Mouse (Mus musculus) thymus, postnatal 25 days (tissue): ENCODE results near the gene Isl2.

Experiments
- DNase-seq: peaks from one replicate; pipeline ENCODE4 v3.0.0; 2022

Isl2 gene

DNA sequence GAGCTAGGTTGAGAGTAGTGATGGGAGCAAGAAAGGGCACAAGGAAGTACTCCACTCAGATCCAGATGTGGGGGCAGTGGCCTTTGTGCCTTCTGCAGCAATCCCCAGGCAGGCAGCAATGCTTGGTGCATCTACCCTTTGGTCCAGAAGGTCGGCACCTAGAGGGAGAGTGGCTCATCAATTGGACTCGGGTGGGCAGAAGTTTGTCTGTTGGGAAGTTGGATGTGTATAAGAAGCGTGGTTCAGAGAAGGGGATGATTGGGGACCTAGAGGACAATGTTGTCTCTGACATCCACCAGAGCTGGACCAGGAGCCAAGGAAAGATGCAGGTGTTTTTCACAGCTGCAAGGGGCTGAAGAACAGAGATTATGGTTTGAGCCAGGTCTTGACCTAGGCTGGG is 10.4 kb downstream of the Isl2 start:
- no peak for DNase-seq

DNA sequence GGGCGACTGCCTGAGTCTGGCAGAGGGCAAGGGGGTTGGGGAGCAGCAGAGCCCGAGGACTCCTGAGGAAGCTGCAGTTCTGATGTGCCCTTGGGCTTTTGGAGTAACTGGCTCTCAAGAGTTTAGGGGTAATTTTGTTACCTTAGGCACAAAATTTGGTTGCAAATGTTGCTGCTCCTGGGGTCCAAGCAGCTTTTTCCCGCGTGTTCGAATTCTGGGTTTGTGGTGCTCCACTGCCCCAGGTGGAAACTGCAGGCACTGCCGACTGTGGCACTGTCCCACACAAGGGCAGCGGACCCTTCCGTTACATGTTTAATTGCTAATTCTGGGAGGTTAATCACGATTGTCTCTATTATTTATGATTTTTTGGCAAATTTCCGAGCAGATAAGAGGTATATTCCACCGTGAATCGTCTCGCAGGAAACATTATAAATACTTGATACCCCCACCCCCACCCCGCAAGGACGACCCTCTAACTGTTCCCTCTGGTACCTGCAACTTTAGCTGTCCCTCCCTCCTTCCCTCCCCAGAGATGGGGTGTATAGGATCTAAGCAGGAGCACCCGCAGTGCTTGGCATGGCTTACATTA is 10.9 kb downstream of the Isl2 start:
- DNase-seq = no peak

DNA sequence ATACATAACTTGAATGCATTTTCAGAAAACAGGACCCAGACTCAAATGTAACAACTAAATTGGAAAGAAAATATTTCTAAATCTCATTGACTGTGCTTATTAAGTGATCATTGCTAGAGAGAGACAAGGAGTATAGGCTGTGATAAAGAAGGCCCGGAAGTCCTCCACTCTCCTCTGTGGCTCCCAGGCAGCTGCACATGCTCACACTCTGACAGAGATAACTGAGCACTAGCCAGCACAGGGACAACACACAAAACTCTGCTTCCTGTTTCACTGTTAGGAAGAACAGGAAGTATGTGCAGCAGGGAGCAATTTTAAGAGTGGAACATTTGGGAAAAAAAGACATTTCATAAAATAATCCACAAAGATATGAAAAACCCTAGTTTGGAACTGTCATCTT is 16.5 kb downstream of the Isl2 start:
- no peak for DNase-seq

GRCm38 (mm10) chr9:55560960-55561359 is 22.5 kb downstream of the Isl2 start:
- DNase-seq = no peak

- DNase-seq = no peak
Observed at GRCm38 (mm10) chr9:55568466-55569159, 30.1 kb downstream of the Isl2 start.

GRCm38 (mm10) chr9:55571071-55571470 is 32.6 kb downstream of the Isl2 start:
- DNase-seq = no peak

GRCm38 (mm10) chr9:55576571-55576970 is 38.1 kb downstream of the Isl2 start:
- DNase-seq = no peak

- DNase-seq = no peak
Observed at GRCm38 (mm10) chr9:55581414-55581813, 42.9 kb downstream of the Isl2 start.

DNA sequence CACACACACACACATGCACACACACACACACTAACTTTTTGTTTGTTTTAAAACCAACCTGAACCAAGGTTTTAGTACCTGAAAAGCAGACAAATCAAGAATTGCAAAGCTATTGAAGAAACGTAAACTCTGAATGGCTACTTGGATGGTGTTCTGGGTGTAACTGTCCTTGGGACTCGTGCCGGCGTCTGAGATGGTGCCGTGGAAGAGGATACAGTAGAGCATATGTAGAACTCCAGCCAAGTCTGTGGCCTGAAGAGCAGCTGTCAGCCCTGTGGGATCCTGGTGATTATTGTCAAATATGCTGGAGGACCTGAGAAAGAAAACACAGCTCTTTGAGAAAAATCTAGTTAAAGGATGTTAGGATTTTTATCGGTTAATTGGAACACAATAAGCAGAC is 47.7 kb downstream of the Isl2 start:
- DNase-seq = no peak
